Mouse (Mus musculus) left cerebral cortex, adult 2 months (tissue): ENCODE measurements around the gene Nrp2. TPM values are rescaled to one million over a fixed set of nuclear protein-coding genes. Genes with fewer than 3 reads are reported as not detected.

Experiments
- DNase-seq, 2 experiments: peaks; one replicate each; pipeline ENCODE4 v3.0.0; 2021 to 2022; ENCODE audit warnings: low spot score in 2 of 2, mixed read lengths in 1 of 2; ENCODE audit errors: extremely low spot score in 1 of 2
- H3K27ac ChIP-seq: fragments of 200-600 bp; 2 replicates; pipeline ENCODE4 v1.8.1; 2022
- H3K4me3 ChIP-seq: fragments of 200-600 bp; 2 replicates; pipeline ENCODE4 v1.8.1; 2022
- CTCF ChIP-seq: fragments of 200-600 bp; IDR thresholded peaks from 2 replicates; pipeline ENCODE4 v1.8.1; 2022; ENCODE audit warnings: antibody characterized with exemption, mild to moderate bottlenecking, moderate library complexity
- intact Hi-C: fragments of 180-260 bp; cut with DNase I; formaldehyde crosslinking; loops from one replicate; pipeline ENCODE4 v1.15.1; 2025
- total RNA-seq, 2 experiments: library from RNA; stranded (reverse); gene quantifications; 2 replicates each; pipeline ENCODE4 v1.2.3; 2021

Gene Nrp2
- total RNA-seq, 2 experiments from 2014 or later, result 32.8 to 34.7 TPM

DNA sequence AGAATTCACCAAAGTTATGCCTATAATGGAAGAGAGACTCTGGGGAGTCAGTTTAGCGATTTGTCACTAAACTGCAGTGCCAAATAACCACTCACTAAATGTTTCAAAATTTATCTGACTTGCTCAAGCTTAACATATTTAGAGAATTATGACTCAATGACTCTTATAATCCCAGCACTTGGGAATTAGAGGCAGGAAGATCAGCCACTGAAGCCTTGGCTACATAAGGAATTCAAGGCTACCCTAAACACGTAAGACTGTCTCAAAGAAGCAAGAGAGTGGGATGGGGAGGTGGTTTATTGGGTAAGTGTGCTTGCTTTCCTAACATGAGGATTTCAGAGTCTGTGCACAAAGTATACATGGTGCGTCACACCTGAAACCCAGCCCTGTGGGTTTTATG lies 135.0 kb downstream of the Nrp2 start:
- intact Hi-C loops, result no loop called here
- no peak for DNase-seq
- no peak for TF ChIP-seq CTCF

DNA sequence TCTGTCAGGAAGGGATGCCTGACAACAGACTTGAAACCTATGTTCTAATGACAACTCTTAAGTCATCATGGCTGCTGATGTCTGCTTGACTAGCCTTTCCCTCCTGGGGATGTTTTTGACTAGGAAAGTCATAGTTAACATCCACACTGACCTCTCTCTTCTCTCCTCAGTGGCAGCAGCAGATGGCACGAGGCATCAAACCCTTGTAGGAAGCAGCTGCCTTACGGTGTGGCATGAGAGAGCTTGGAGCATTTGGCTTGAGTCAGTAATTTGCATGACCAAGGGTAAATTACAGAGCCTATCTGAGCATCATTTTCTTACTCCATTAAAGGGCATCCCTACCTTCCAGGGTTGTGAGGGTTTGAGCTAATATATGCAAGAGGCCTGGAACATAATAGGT lies 135.5 kb downstream of the Nrp2 start:
- no peak overlapping the region for H3K27ac ChIP-seq
- no peak for DNase-seq
- H3K4me3 ChIP-seq, result no peak overlapping the region
- intact Hi-C loops, result no loop called here
- no peak for TF ChIP-seq CTCF

More for the DNA sequence above, 135.0 kb downstream of the Nrp2 start:
- Histone ChIP-seq H3K27ac (no peak overlapping the region), H3K4me3 (no peak overlapping the region)

GRCm38 (mm10) chr1:62843215-62843614 lies 140.1 kb downstream of the Nrp2 start:
- Histone ChIP-seq H3K27ac (no peak overlapping the region), H3K4me3 (no peak overlapping the region)
- DNase-seq, result no peak
- intact Hi-C loops, result no loop called here
- TF ChIP-seq CTCF, result no peak; the same call in 1 of the 2 replicates

GRCm38 (mm10) chr1:62850990-62851940 lies 148.2 kb downstream of the Nrp2 start:
- Histone ChIP-seq H3K27ac (no peak overlapping the region), H3K4me3 (no peak overlapping the region)
- TF ChIP-seq CTCF, result no peak
- intact Hi-C loops, result no loop called here
- DNase-seq, result no peak

DNA sequence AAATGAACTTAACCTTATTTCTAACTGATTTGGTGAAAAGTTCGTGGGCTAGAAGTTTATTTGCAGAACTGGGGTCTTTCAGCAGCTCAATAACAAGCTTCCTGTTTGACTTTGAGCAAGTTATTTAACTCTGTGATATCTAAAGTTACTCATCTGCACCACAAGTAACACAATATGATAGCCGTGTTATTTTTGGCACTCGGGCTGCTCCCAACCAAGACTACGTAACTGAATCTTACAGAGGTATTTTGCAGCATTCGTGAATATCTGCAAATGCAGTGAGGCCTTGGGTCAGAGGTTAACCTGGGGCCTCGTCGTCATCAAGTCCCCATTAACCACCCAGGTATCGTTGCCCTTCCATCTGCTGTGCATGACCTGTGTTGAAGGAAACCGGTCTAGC lies 150.3 kb downstream of the Nrp2 start:
- intact Hi-C loops, result no loop called here
- DNase-seq, result no peak
- TF ChIP-seq CTCF, result no peak

DNA sequence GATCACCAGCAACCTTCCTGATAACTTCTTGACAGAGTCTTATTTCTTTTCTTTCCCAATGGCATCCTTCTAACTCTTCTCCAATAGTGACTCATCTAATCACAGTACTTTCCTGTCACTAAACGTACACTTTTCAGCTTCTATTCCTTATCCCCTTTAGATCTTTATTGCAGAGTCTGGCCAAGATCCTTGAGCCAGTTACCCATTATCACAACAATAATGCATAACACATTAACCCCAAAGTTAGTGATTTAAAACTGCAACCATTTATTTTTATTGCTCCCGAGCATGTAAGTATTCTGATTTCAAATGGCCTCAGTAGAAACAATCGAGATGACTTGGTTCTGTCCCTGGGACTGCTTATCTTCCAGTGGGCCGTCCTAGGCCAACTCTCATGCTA lies 150.9 kb downstream of the Nrp2 start:
- no peak overlapping the region for H3K27ac ChIP-seq
- no peak for TF ChIP-seq CTCF
- intact Hi-C loops, result no loop called here
- no peak for DNase-seq
- H3K4me3 ChIP-seq, result no peak overlapping the region

More for the DNA sequence above, 150.3 kb downstream of the Nrp2 start:
- Histone ChIP-seq H3K4me3 (no peak overlapping the region), H3K27ac (no peak overlapping the region)

DNA sequence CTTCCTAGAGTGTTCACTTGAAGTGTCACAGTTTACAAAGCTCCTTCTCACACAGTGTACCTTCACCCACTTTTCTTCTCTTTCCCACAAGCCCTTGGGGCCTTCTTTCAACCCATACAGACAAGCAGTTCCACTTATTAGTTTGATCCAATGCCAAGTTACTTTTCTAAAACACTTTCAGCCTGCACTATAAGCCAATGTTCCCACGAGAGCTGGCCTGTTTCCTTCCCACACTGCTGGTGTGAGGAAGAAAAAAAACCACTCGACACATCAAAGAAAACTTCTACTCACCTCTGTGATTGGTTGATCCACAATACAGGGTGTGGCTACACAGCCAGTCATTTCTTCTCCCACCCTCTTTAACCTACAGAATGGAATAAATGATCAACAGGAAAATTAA lies 156.0 kb downstream of the Nrp2 start:
- no peak overlapping the region for H3K4me3 ChIP-seq
- intact Hi-C loops, result no loop called here
- DNase-seq, result no peak
- H3K27ac ChIP-seq, result no peak overlapping the region
- TF ChIP-seq CTCF, result no peak

DNA sequence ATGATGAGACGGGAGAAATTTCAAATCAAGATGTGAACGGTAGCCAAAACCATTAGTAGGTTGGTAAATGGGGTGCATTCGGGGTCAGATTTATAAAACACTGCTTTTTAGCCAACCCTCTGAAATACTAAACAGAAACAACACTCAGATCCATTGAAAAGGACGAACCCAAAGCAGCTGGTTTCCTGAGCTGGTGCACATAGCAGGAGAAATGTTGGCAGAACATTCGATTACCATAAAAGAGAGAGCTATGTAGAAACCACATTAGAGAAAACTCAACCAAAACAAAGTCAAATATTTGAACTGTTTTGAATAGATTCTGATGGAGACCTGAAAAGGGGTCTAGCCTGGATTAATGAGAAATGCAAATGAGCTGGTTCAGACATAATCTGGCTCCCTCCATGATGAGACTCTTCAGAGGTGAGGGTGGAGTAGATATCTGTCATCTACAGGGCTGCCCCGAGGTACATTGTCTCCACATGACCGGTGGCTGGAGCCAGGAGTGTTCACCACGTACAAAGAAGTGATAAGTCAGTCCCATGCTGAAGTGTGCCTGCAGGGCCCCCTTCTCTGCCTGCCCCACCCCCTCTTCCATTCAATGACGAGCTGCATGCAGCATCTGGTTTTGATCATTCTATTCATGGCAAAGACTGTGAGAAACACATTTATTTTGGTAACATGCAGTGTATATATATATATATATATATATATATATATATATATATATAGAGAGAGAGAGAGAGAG lies 156.6 kb downstream of the Nrp2 start:
- Histone ChIP-seq H3K4me3 (no peak overlapping the region), H3K27ac (no peak overlapping the region)
- no peak for TF ChIP-seq CTCF
- intact Hi-C loops, result no loop called here
- no peak for DNase-seq

GRCm38 (mm10) chr1:62860327-62860726 lies 157.2 kb downstream of the Nrp2 start:
- no peak for TF ChIP-seq CTCF

DNA sequence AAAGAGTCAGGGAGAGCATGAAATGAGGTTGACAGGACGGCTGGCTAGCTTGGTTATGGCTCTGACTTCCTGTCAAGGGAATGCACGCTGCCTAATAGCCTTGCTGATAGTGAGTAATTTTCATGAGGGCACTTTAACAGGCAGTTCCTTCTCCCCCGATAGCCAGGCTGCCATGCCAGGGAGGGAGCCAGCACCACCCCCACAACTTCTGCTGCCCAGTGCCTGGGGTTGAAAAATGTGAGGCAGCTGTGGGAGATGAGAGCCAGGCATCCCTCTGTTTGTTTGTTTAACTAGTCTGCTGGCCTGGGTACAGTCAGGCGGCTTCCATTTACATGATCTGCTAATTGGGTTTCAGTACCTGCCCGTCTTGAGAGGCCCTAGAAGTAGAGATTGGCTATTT lies 157.7 kb downstream of the Nrp2 start:
- no peak for TF ChIP-seq CTCF
- Histone ChIP-seq H3K4me3 (no peak overlapping the region), H3K27ac (no peak overlapping the region)
- intact Hi-C loops, result no loop called here
- peak; percentile 13 to 14 for DNase-seq

More at GRCm38 (mm10) chr1:62860327-62860726, 157.2 kb downstream of the Nrp2 start:
- H3K4me3 ChIP-seq, result no peak overlapping the region
- no peak for DNase-seq
- intact Hi-C loops, result no loop called here
- no peak overlapping the region for H3K27ac ChIP-seq
